Mouse (Mus musculus) thymus, postnatal 4 days (tissue): ENCODE results near the gene Uaca.

Source experiments
- DNase-seq: peaks from one replicate; pipeline ENCODE4 v3.0.0; 2021

Uaca gene

DNA sequence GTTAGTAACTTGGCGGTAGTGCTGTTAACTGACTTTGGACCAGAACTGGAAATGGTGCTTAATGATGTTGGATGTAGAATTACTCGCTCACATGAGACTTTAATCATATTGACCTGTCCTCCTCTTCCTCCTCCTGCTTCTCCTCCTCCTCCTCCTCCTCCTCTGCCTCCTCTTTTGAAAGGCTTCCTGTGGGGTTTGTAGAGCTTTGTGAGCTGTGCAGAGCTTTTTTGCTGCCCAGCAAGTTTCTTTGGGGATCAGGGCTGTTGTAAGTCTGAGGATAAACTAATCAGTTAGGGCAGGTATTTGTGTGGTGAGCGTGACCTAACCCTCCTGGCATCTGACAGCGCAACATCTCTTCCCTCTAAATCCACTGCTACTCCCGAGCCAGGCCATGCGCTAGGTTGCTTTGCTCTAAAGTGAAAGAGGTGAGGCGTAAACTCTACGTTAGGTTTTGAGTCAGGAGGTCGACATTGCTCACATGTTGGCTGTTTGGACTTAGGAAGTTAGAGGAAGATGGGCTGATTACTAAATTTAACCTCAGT lies 44.1 kb downstream of the Uaca start:
- no peak for DNase-seq

DNA sequence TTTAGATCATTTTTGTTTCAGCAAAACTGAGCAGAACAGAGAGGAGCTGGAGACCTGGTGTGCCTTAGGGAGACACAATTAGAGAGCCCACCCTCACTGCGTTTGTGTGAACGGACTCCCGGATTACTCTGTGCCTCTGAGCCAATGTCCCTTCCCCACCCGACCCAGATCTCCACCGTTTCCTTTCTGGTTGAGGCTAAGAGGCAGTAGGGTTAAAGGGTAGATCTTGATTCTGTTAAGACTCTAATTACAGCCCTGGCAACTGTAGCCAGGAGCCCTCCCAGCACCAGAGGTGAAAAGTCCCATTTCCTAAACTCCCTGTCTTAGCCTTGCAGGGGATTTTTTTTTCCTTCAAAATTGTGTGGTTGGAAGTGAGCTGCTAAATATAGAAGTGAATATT lies 47.1 kb downstream of the Uaca start:
- DNase-seq: no peak

DNA sequence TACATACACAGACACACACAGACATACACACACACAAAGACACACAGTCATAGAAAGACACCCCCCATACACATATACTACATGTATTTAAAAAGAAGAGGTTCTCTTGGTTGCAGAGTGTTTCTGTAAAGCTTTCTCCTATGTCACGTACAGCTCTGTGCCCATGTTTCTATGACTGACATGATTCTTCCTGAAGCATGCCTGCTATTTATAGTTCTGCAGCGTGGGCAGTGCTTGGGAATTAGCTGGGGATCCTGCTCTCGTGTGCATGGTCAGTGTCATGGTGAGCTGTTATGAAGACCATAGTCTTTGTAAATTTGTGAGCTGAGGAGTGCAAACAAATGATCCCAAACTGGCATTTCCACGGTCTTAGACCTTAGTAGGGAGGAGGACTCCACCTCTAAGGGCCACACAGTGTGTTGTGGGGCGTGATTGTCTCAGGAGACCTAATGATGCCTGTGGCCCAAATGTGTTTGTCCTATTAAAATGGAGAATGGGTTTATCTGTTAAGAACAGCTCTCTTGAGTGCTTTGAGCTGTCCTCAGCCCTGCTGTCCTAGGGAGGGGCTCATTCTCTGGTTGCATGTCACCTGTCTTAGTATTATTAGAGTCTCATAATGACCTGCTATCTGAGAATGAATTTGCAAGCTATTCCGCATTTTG lies 49.2 kb downstream of the Uaca start:
- DNase-seq: no peak

DNA sequence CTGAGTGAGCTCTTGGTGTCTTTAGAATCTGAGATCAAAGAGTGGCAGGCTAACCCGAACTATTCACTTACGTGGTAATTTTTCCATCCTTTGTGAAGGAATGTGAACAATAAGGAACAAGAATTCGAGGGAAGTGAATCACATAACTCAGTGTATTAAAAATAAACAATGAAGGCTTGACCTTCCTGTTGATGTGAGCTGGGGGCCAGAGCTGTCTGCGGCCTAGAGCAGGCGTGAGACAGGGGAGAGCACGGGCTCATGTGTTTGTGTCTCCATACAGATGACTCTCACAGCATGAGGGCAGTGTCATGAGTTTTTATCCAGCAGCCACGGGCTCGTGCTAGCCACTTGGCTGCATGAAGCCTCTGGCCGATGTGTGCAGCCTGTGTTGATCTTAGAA lies 54.4 kb downstream of the Uaca start:
- no peak for DNase-seq

DNA sequence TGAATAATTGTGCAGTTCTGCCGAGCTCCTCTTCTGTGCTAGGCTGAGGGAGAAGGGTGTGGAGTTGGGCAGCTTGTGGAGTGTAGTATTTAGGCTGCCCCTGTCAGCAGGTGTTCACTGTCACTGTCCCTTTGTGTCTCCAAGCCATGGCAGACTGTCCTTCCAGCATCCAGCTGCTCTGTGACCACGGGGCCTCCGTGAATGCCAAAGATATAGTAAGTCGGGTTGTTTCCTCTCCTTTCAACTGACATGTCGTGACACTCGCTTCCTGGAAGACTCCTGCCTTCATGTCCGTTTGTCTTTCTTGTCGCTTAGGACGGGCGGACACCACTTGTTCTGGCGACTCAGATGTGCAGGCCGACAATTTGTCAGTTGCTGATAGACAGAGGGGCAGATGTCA lies 55.6 kb downstream of the Uaca start:
- DNase-seq: no peak

DNA sequence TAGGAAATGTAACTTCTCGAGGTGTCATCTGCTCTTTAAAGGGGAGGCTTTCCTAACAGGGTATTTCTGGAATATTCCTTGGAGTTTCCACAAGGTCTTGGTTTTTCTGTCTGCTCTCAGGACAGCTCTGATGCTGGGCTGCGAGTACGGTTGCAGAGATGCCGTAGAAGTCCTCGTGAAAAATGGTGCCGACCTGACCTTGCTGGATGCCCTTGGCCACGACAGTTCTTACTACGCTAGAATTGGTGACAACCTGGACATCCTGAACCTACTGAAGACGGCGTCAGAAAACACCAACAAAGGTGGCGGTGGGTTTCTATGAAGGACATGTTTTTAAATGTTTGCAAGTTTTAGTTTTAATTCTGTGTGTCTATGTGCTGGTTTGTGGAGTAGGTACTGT lies 59.9 kb downstream of the Uaca start:
- no peak for DNase-seq

DNA sequence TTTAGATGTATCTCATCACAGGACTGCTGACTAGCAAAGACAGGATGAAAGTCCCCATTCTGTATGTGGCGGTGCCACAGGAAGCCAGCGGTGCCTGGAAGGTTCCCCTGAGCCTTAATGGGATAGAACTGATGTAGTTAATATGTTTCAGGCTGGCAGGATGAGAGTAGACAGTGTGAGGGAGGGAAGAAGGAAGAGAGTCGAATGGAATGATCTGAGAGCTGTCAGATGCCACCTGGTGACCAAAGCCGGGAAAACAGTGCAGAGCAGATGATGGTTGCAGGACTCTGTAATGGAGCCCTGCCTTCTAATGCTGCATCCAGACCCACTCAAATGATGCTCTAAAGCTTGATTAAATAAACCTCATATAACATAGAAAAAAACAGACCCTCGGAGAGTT lies 63.5 kb downstream of the Uaca start:
- DNase-seq: peak; percentile 76

DNA sequence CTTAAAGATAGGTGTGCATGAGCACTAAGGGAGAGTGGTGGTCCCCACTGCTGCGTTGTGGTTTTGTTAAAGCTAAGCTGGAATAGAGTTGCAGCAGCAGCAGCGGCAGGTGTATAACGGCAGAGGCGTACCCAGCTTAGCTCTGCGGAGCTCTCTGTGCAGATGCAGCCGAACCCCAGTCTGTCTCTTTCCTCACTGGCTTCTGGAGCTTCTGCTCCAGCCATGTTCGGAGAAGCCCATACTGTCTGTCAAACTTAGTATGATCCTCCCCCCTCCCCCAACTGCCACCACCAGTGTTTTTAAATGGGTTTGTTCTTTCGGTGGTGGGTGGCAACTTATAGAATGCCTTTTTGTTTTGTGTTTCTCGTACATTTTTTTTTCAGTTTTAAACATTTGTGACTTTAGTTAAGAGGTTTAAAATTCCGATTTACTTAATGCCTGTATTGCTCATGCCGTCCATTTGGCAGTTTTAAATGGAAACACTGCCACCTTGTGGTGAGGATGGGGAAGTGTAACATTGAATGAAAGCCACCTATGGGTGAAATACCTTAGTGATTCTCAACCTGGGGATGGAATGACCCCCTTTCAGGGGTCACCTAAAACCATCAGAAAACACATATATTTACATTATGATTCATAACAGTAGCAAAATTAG lies 64.1 kb downstream of the Uaca start:
- peak; percentile 44 for DNase-seq

DNA sequence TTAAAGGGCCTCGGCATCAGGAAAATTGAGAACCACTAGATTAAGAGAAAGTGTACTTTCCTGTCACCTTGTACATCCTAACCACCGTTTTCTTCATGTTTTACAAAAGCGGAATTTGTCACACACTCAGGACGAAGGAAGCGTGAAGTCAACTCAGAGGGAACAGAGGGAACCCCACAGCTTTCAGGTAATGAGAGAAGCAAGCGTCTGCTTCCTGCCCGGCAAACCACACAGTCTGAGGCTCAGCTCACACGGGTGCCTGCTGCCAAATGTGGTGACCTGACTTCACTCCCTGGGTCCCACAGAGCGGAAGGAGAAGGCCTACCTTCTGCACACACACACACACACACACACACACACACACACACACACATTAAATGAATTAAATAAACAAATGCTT lies 64.7 kb downstream of the Uaca start:
- peak; percentile 55 for DNase-seq

DNA sequence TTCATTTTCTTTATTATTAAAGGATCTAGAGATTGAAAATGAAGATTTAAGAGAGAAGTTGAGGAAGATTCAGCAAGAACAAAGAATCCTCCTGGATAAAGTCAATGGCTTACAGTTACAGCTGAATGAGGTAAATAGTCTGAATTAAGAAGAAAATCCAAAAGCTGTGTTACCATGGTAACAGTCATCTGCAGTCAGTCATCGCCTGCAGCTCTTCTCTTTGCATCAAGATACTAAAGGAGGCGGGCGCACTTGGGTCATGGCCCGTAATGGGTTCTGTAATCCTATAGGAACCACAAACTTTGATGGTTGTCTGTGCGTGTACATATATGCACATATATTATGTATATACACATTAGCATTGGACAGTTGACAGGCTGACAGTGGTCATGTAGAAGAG lies 66.7 kb downstream of the Uaca start:
- DNase-seq: no peak

DNA sequence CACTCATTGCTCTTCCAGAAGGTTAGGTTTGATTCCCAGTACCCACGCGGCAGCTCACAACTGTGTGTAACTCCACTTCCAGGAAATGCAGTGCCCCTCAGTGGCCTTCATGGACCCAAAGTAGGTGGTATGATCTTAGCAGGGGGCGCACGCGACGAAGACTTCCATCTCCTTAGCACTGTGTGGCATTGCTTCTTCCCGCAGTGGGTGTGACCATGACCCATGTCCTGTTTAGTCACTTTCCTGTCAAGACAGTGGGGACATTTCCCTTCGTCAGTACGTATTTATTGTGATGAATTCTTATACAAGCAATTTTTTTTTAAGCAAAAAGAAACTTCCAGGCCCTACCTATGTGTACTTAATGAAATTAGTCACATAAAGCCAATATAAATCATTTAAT lies 70.3 kb downstream of the Uaca start:
- no peak for DNase-seq

DNA sequence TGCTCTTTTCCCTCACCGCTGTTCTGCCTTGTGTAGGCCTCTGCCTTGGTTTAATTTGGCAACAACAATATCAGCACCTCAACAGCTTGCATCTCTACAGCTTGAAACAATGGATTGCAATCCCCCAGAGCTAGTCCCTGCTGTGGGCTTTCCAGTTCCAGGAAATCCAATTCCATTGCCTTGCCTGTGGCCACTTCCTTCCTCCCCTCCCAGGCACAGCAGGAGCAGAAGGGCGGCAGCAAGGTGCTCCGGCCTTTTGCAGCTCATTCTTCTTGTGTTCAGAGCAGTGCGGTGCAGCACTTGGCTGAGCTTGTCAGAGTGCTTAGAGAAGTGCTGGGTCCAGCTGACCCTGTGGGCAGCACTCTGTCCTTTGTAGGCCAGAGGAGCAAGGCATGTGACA lies 71.5 kb downstream of the Uaca start:
- DNase-seq: no peak

DNA sequence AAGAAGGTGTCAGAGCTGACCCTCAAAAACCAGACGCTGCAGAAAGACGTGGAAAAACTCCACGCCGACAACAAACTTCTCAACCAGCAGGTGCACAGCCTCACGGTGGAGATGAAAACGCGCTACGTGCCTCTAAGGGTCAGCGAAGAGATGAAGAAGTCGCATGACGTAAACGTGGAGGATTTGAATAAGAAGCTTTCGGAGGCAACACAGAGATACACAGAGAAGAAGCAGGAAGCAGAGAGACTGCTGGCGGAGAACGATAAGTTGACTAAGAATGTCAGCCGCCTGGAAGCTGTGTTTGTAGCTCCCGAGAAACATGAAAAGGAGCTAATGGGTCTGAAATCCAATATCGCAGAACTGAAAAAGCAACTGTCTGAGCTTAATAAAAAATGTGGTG lies 76.1 kb downstream of the Uaca start:
- DNase-seq: no peak

DNA sequence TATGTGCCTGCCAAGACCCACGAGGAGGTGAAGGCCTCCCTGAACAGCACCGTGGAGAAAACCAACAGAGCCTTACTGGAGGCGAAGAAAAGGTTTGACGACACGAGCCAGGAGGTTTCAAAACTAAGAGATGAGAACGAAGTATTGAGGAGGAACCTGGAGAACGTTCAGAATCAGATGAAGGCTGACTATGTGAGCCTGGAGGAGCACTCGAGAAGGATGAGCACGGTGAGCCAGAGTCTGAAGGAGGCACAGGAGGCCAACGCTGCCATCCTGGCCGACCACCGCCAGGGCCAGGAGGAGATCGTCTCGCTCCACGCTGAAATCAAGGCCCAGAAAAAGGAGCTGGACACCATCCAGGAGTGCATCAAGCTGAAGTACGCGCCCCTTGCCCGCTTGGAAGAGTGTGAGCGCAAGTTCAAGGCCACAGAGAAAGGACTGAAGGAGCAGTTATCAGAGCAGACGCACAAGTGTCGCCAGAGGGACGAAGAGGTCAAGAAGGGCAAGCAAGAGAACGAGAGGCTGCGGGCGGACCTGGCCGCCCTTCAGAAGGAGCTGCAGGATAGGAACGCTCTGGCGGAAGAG lies 76.7 kb downstream of the Uaca start:
- DNase-seq: no peak

DNA sequence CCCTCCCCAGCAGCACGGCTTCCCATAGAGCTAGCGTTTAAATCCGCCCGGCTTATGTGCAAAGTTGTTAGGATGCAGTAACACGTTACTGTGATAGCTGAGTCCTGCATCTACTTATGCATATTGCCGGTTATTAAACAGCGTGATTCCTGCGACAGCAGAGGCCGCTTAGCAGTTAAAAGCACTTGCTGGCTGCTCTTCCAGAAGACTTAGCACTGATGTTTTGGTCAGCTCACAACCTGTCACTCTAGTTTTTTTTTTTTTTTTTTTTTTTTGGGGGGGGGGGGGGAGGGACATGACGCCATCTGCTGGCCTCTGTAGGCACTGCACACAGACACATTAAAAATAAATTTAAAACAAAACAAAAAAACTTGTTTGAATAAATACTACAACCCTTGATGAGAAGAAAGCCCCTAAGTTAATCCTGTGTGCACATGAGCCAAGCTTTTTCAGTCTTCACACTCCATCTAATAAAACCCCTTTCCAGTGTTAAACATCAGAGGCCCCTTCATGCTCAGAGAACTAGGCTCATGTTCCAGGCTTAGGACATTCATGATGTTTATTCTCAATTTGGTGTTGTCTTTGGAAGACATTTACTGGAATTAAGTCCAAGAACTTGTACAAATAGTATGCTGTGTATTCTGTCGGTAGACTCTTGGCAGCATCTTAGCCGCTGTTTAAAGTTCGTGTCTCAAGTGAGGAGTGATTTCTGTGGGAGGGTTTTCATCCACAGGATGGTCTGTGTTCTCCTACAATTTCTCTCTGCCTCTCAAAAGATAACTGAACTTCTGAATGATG lies 79.1 kb downstream of the Uaca start:
- DNase-seq: no peak

DNA sequence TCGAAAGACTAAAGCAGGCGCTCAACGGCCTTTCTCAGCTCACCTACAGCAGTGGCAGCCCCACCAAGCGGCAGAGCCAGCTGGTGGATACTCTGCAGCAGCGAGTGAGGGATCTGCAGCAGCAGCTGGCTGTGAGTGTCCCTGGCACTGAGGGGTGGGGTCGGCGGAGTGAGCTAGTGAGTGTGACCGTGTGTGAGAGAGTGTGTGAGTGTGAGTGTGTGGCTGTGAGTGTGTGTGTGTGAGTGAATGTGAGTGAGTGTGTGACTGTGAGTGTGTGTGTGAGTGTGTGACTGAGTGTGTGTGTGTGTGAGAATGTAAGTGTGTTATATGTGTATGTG lies 79.7 kb downstream of the Uaca start:
- DNase-seq: no peak

DNA sequence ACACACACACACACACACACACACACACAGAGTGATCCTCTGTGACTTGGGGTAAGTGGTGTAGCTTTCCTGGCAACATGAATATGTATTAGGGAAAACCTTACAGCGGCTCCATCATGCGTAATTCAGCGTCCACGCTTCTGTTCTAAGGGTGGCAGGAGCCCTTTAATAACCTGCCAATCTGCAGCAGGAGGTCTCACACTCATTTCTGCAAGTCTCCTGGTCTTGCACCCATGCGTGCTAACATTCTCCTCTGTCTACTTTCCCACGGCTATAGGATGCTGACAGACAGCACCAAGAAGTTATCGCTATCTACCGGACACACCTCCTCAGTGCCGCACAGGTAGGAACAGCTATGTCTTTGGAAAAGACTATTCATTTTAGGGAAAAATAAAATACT lies 81.7 kb downstream of the Uaca start:
- DNase-seq: no peak

DNA sequence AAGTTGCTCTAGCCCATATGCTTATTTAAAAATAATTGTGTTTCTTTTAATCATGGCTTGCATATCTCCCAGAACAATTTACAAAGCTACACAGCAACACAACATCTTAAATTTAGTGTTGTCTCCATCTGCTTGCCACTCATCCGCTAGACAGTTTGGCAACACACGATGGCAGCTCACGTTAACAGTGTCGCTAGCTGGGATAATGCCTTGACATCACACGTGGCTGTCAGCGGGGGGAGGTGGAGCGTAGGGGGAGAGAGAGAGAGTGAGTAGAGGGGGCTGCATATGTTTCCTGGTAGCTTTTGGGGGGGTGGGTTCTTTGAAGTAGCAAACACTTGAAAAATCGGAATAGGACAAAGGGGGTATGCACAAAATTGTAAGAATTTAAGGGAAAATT lies 82.2 kb downstream of the Uaca start:
- no peak for DNase-seq

DNA sequence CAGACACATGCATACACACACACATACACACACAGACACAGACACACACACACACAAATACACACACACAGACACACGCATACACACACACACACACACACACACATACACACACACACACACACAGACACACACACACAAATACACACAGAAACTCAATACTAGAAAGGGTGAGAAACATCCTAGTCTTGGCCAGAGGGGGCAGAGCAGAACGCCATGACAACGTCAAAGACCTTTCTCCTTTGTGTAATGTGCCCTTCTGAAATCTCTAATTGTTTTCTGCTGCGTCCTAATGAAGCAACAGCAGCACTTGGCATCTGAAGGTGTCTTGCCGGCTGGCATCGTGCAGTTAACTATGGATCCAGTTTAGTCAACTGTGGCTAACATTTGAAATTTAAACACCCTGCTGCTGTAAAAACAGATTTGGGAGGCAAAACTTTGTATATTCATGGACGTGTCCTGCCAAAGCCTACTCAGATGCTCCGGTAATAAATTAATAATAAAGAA lies 83.8 kb downstream of the Uaca start:
- no peak for DNase-seq

DNA sequence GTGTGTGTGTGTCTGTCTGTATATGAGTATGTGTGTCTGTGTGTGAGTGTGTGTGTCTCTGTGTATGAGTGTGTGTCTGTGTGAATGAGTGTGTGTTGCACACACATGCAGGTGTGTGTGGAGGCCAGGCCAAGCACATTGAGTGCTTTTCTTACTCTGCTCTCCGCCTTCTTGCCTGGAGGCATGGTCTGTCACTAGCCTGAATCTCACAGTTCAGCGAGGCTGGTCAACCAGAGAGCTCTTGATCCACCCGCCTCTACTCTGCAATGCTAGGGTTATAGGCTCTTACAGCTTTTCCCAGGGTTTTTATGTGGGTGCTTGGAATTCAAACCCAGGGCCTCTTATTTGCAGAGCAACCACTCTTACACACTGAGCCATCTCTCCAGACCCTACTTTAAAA lies 84.3 kb downstream of the Uaca start:
- DNase-seq: no peak

DNA sequence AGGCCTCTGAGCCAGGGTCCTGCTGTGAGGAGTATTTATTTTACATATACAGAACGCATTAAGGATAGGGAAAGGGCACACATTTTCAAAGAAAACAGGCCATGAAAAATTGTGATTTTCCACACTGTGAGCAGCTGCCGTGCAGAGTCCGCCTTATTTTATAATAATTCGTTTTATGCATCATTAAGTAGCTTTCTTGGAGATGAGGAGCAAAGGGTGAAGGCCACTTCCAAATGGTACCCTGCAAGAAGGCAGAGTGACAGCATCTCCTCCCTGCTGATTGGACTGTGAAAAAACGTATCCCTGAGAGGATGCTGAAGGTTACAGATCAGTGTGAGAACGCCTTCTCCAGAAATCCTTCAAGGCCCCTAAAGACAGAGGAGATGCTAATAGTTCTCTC lies 90.8 kb downstream of the Uaca start:
- DNase-seq: no peak

DNA sequence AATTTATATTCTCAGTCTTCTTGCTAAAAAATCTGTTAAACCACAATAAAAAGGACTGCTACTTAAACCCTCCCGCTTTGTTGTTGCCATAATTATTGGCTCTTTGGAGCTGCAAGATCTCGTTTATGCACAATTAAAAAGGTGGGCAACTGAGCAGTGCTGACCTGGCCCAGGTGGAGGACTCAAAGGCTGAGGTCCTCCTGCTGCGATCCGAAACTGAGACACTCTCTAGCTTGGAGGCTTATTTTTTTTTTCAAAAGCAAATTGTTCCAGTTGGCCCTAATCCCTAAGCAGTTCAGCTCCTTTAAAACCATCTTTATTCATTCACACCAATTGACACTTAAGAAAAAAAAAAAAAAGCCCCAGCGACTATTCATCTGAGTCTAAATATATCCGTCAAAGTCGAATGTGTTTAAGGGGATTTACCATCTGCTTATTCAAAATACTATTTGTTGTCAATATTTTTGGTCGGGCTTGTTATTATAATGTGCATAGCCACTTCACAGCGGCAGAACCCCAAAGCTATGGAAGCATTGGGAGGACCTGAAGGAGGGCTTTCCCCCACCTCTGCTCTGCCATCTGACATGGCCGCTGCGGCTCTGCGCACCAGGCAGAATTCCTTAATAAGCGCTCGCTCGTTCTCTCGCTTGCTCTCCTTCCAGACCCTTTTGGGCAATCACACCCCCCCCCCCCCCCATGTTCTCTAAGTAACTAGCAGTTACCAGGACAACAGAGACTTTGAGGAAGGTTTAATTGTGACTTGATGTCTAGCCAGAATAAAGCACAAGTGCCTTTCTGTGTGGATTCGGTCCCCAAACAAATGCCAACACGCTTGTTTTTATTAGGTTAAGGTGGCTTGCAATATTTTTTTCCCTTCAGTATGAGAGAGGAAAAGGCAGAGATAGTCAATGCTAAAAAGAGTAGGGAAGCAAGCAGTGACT lies 92.4 kb downstream of the Uaca start:
- no peak for DNase-seq
